Mouse (Mus musculus): ENCODE data around the gene Arhgap21. TPM values are rescaled to one million over a fixed set of nuclear protein-coding genes. Genes with fewer than 3 reads are reported as not detected.

Arhgap21 gene
- 41.5 and 42.3 TPM in 2 replicates for polyA plus RNA-seq (2015; fragmentation: Nextera tagmentation; extraction: Ambion mirVana)

- no peaks in the 10 kb centered on the region for H3K36me3 ChIP-seq
- no peaks in the 10 kb centered on the region for H3K9me3 ChIP-seq
- peak within 1 kb of the TSS; percentile 100 for H3K27ac ChIP-seq (replicated peaks)
- peak; percentile 59 for ATAC-seq (replicated peaks)
- peak within 1 kb of the TSS; percentile 84 for H3K4me2 ChIP-seq (replicated peaks)
- WGBS, result under 1% methylated on average over 48 of the region's 102 CpGs
- no peaks in the 10 kb centered on the region for H3K27me3 ChIP-seq
- H3K4me3 ChIP-seq, result peak within 1 kb of the TSS; percentile 73
- H3K4me1 ChIP-seq, result peaks cover 28% of the 10 kb centered on the region
- peak within 1 kb of the TSS; percentile 100 for H3K9ac ChIP-seq (replicated peaks)
Measured at GRCm38 (mm10) chr2:20968441-20969200, at the start of gene Arhgap21. Gene Arhgap21 (minus strand): TSS chr2:20968881.

GRCm38 (mm10) chr2:21016589-21016988 lies 47.9 kb upstream of the Arhgap21 start:
- no peak overlapping the region for H3K4me3 ChIP-seq
- no peak overlapping the region for H3K4me2 ChIP-seq (replicated peaks)
- H3K36me3 ChIP-seq, result no peaks in the 10 kb centered on the region
- no peak overlapping the region for H3K27ac ChIP-seq (replicated peaks)
- H3K9ac ChIP-seq (replicated peaks), result no peak overlapping the region
- 81% methylated on average over 7 of the region's 7 CpGs for WGBS
- peaks cover under 1% of the 10 kb centered on the region; the same call in 1 of the 2 replicates for H3K4me1 ChIP-seq
- ATAC-seq (replicated peaks), result no peak
- no peaks in the 10 kb centered on the region for H3K9me3 ChIP-seq
- H3K27me3 ChIP-seq, result no peaks in the 10 kb centered on the region

GRCm38 (mm10) chr2:21010806-21011397 lies 42.2 kb upstream of the Arhgap21 start:
- no peaks in the 10 kb centered on the region for H3K36me3 ChIP-seq
- ATAC-seq (replicated peaks), result peak; percentile 90
- H3K4me1 ChIP-seq, result peaks cover 29% of the 10 kb centered on the region
- H3K9me3 ChIP-seq, result no peaks in the 10 kb centered on the region
- H3K4me2 ChIP-seq (replicated peaks), result peak overlapping the region; percentile 16; the same call in 1 of the 2 replicates
- no peaks in the 10 kb centered on the region for H3K27me3 ChIP-seq
- peak overlapping the region; percentile 28; the same call in 1 of the 2 replicates for H3K9ac ChIP-seq (replicated peaks)
- peak overlapping the region; percentile 94 for H3K27ac ChIP-seq (replicated peaks)
- no peak overlapping the region for H3K4me3 ChIP-seq
- WGBS, result 3% methylated on average over 11 of the region's 11 CpGs

GRCm38 (mm10) chr2:21010219-21010618 lies 41.5 kb upstream of the Arhgap21 start:
- H3K27me3 ChIP-seq, result no peaks in the 10 kb centered on the region
- H3K4me2 ChIP-seq (replicated peaks), result no peak overlapping the region
- no peak overlapping the region for H3K4me3 ChIP-seq
- no peaks in the 10 kb centered on the region for H3K9me3 ChIP-seq
- peak overlapping the region; percentile 94 for H3K27ac ChIP-seq (replicated peaks)
- no peaks in the 10 kb centered on the region for H3K36me3 ChIP-seq
- peak overlapping the region; percentile 26; the same call in 1 of the 2 replicates for H3K9ac ChIP-seq (replicated peaks)
- peaks cover 29% of the 10 kb centered on the region for H3K4me1 ChIP-seq
- WGBS, result 5% methylated on average over 9 of the region's 9 CpGs
- ATAC-seq (replicated peaks), result peak; percentile 85

- Histone ChIP-seq H3K9me3 (no peaks in the 10 kb centered on the region), H3K27ac (replicated peaks) (peak overlapping the region; percentile 94), H3K4me3 (no peak overlapping the region), H3K4me1 (peaks cover 29% of the 10 kb centered on the region), H3K9ac (replicated peaks) (peak overlapping the region; percentile 26), H3K36me3 (no peaks in the 10 kb centered on the region), H3K4me2 (replicated peaks) (no peak overlapping the region), H3K27me3 (no peaks in the 10 kb centered on the region)
- WGBS, result 19% methylated on average over 16 of the region's 16 CpGs
- peak; percentile 39 for ATAC-seq (replicated peaks)
Measured at GRCm38 (mm10) chr2:21009258-21010140, 40.8 kb upstream of the Arhgap21 start.

GRCm38 (mm10) chr2:21002538-21002937 lies 33.9 kb upstream of the Arhgap21 start:
- H3K4me3 ChIP-seq, result no peak overlapping the region
- H3K27me3 ChIP-seq, result no peaks in the 10 kb centered on the region
- H3K9ac ChIP-seq (replicated peaks), result no peak overlapping the region
- no peaks in the 10 kb centered on the region for H3K4me1 ChIP-seq
- peak; percentile 61; the same call in 1 of the 2 replicates for ATAC-seq (replicated peaks)
- 55% methylated on average over 8 of the region's 8 CpGs for WGBS
- no peaks in the 10 kb centered on the region for H3K36me3 ChIP-seq
- H3K27ac ChIP-seq (replicated peaks), result no peak overlapping the region
- H3K4me2 ChIP-seq (replicated peaks), result no peak overlapping the region
- H3K9me3 ChIP-seq, result no peaks in the 10 kb centered on the region

- Histone ChIP-seq H3K9ac (replicated peaks) (no peak overlapping the region), H3K4me3 (no peak overlapping the region), H3K4me1 (no peaks in the 10 kb centered on the region), H3K36me3 (no peaks in the 10 kb centered on the region), H3K27ac (replicated peaks) (no peak overlapping the region), H3K4me2 (replicated peaks) (no peak overlapping the region), H3K27me3 (no peaks in the 10 kb centered on the region), H3K9me3 (no peaks in the 10 kb centered on the region)
- no peak for ATAC-seq (replicated peaks)
- whole genome bisulfite sequencing, result 78% methylated on average over 5 of the region's 5 CpGs
Measured at GRCm38 (mm10) chr2:21001156-21001555, 32.5 kb upstream of the Arhgap21 start.

- Histone ChIP-seq H3K27ac (replicated peaks) (no peak overlapping the region), H3K4me1 (no peaks in the 10 kb centered on the region), H3K4me3 (no peak overlapping the region), H3K36me3 (no peaks in the 10 kb centered on the region), H3K9ac (replicated peaks) (no peak overlapping the region), H3K9me3 (no peaks in the 10 kb centered on the region), H3K27me3 (no peaks in the 10 kb centered on the region), H3K4me2 (replicated peaks) (no peak overlapping the region)
- ATAC-seq (replicated peaks), result no peak
- 93% methylated on average over 2 of the region's 2 CpGs for WGBS
Measured at GRCm38 (mm10) chr2:20995547-20995946, 26.9 kb upstream of the Arhgap21 start.

GRCm38 (mm10) chr2:20991508-20991907 lies 22.8 kb upstream of the Arhgap21 start:
- Histone ChIP-seq H3K4me3 (no peak overlapping the region), H3K27ac (replicated peaks) (no peak overlapping the region), H3K9me3 (no peaks in the 10 kb centered on the region), H3K4me2 (replicated peaks) (no peak overlapping the region), H3K9ac (replicated peaks) (no peak overlapping the region), H3K36me3 (no peaks in the 10 kb centered on the region), H3K4me1 (no peaks in the 10 kb centered on the region), H3K27me3 (no peaks in the 10 kb centered on the region)
- 72% methylated on average over 2 of the region's 2 CpGs for WGBS
- no peak for ATAC-seq (replicated peaks)

GRCm38 (mm10) chr2:20990907-20991306 lies 22.2 kb upstream of the Arhgap21 start:
- Histone ChIP-seq H3K9ac (replicated peaks) (no peak overlapping the region), H3K27ac (replicated peaks) (no peak overlapping the region), H3K4me2 (replicated peaks) (no peak overlapping the region), H3K36me3 (no peaks in the 10 kb centered on the region), H3K4me1 (no peaks in the 10 kb centered on the region), H3K4me3 (no peak overlapping the region), H3K27me3 (no peaks in the 10 kb centered on the region), H3K9me3 (no peaks in the 10 kb centered on the region)
- ATAC-seq (replicated peaks), result no peak
- WGBS, result 67% methylated on average over 2 of the region's 2 CpGs

GRCm38 (mm10) chr2:20990056-20990455 lies 21.4 kb upstream of the Arhgap21 start:
- H3K4me3 ChIP-seq, result no peak overlapping the region
- H3K4me1 ChIP-seq, result no peaks in the 10 kb centered on the region
- no peaks in the 10 kb centered on the region for H3K9me3 ChIP-seq
- no peak overlapping the region for H3K9ac ChIP-seq (replicated peaks)
- H3K27ac ChIP-seq (replicated peaks), result no peak overlapping the region
- ATAC-seq (replicated peaks), result no peak
- WGBS, result 94% methylated on average over 3 of the region's 3 CpGs
- no peaks in the 10 kb centered on the region for H3K27me3 ChIP-seq
- no peak overlapping the region for H3K4me2 ChIP-seq (replicated peaks)
- no peaks in the 10 kb centered on the region for H3K36me3 ChIP-seq

- H3K36me3 ChIP-seq, result no peaks in the 10 kb centered on the region
- no peak overlapping the region for H3K9ac ChIP-seq (replicated peaks)
- no peak overlapping the region for H3K4me2 ChIP-seq (replicated peaks)
- no peak for ATAC-seq (replicated peaks)
- WGBS, result 76% methylated on average over 3 of the region's 3 CpGs
- no peaks in the 10 kb centered on the region for H3K9me3 ChIP-seq
- H3K4me3 ChIP-seq, result no peak overlapping the region
- no peaks in the 10 kb centered on the region for H3K27me3 ChIP-seq
- H3K4me1 ChIP-seq, result no peaks in the 10 kb centered on the region
- no peak overlapping the region for H3K27ac ChIP-seq (replicated peaks)
Measured at GRCm38 (mm10) chr2:20987822-20988221, 19.1 kb upstream of the Arhgap21 start.
